Mouse (Mus musculus) heart, embryonic 13.5 days (tissue): Measurements from ENCODE around the gene Rnf212b. TPM values are rescaled to one million over a fixed set of nuclear protein-coding genes. Genes with fewer than 3 reads are reported as not detected.

Source experiments
- ATAC-seq: fragments of 200-750 bp; cut with Nextera tagmentation; 2 replicates; pipeline ENCODE4 v1.8.0; 2017; ENCODE audit warnings: moderate TSS enrichment; ENCODE audit not compliant: insufficient number of reproducible peaks, low FRiP score, low TSS enrichment; ENCODE audit errors: extremely low read depth
- H3K27ac ChIP-seq: fragments of 300-500 bp; sonication (generic); replicated peaks from 2 replicates; pipeline ENCODE4 v1.5.1; 2015; ENCODE audit warnings: moderate library complexity, mild to moderate bottlenecking, inconsistent platforms
- H3K27me3 ChIP-seq: fragments of 300-500 bp; sonication (generic); replicated peaks from 2 replicates; pipeline ENCODE4 v1.6.1; 2015; ENCODE audit warnings: mild to moderate bottlenecking, inconsistent platforms
- H3K36me3 ChIP-seq: fragments of 300-500 bp; sonication (generic); 2 replicates; pipeline ENCODE4 v1.6.1; 2015; ENCODE audit warnings: mild to moderate bottlenecking, inconsistent platforms
- H3K4me1 ChIP-seq: fragments of 300-500 bp; sonication (generic); 2 replicates; pipeline ENCODE4 v1.6.1; 2015; ENCODE audit warnings: inconsistent platforms
- H3K4me2 ChIP-seq: fragments of 300-500 bp; sonication (generic); 2 replicates; pipeline ENCODE4 v1.6.1; 2015; ENCODE audit warnings: inconsistent platforms, mild to moderate bottlenecking, moderate library complexity
- H3K4me3 ChIP-seq: fragments of 300-500 bp; sonication (generic); 2 replicates; pipeline ENCODE4 v1.5.1; 2015; ENCODE audit warnings: moderate library complexity, mild to moderate bottlenecking, inconsistent platforms
- H3K9ac ChIP-seq: fragments of 300-500 bp; sonication (generic); 2 replicates; pipeline ENCODE4 v1.6.1; 2015; ENCODE audit warnings: inconsistent platforms, mild to moderate bottlenecking, moderate library complexity
- H3K9me3 ChIP-seq: fragments of 300-500 bp; sonication (generic); 2 replicates; pipeline ENCODE4 v1.6.1; 2016; ENCODE audit warnings: inconsistent platforms
- WGBS: fragments of 180-500 bp; shearing (Covaris S2); methylation state at CpG from one replicate; pipeline ENCODE4 v1.1.7; 2015; ENCODE audit warnings: mixed read lengths; 5-methylcytosine and 5-hydroxymethylcytosine counted together
- polyA plus RNA-seq: library from polyadenylated mRNA; unstranded; fragments of >200 nt; fragmentation: Nextera tagmentation; extraction: Ambion mirVana; gene quantifications from 2 replicates; pipeline ENCODE4 v1.2.1, GENCODE M21; 2015

The Rnf212b gene
- polyA plus RNA-seq, 1 experiment from 2014 or later = not detected

DNA sequence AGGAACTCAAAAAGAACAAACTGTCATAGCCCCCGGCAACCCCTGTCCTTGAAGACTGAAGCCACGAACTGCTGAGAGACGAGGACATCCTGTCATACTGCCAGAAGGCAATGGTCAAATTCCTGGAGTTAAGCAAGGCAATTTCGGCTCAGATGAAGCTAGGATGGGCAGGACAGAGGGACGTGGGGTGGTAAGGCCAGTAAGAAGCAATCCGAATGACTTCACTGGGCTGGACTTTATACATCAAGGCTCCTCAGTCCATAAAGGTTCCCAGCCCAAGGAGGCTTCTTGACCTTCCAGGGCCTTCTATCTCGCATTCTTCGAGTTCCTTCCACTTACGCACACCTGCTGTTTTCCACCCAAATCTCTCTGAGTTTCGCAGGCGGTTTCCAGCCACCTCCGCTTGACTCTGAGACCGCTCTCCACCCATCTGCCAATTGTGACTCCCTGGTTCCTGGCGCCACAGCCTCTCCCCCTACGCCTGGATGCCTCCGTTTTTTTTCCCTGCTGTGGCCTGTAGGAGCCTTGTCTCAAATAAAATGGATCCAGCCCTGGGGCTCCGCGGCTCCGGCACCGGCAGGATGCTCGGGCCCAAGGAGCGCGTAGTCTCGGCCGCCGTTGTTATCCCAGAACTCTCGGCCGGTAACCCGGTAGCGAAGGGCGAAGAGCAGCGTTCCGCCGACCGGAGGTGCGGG lies 62.0 kb downstream of the Rnf212b start:
- Histone ChIP-seq H3K27me3 (peaks cover 8% of the 10 kb centered on the region; the same call in 1 of the 2 replicates), H3K9me3 (no peaks in the 10 kb centered on the region), H3K4me3 (peak overlapping the region; percentile 66), H3K4me2 (peak overlapping the region; percentile 99), H3K27ac (peak overlapping the region; percentile 83), H3K9ac (peak overlapping the region; percentile 83), H3K4me1 (peaks cover 17% of the 10 kb centered on the region), H3K36me3 (no peaks in the 10 kb centered on the region)
- no peak for ATAC-seq
- 2% methylated on average over 36 of the region's 36 CpGs for WGBS

DNA sequence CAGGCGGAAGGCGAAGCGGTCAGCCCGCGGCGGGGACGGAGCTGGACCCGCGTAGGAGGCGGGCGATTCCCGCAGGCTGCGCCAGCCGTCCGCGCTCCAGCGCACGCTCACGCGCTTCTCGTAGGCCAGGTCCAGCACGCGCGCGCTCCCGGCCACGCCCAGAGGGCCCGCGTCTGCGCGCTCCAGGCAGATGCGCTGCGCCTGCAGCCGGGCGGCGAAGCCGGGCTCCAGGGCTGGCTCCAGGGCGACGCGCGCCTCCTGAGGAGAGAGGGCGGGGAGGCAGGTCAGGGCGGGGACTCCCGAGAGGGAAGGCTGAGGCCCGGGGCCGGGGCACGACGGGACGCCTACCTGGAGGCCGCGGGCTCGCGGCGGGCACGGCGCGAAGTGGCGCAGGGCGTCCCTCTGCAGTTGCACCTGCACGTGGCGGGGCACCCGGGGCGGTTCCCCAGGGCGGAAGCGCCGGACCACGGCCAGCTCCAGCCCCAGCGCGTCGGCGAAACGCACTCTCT lies 62.7 kb downstream of the Rnf212b start:
- Histone ChIP-seq H3K4me1 (peaks cover 17% of the 10 kb centered on the region), H3K27ac (peak overlapping the region; percentile 83), H3K36me3 (no peaks in the 10 kb centered on the region), H3K4me3 (peak overlapping the region; percentile 66), H3K9me3 (no peaks in the 10 kb centered on the region), H3K9ac (peak overlapping the region; percentile 83), H3K27me3 (peaks cover 8% of the 10 kb centered on the region; the same call in 1 of the 2 replicates), H3K4me2 (peak overlapping the region; percentile 99)
- under 1% methylated on average over 70 of the region's 72 CpGs for WGBS
- peak; percentile 83 for ATAC-seq

GRCm38 (mm10) chr14:54877048-54877715 lies 63.2 kb downstream of the Rnf212b start, which contains the start of gene Ppp1r3e:
Gene Ppp1r3e, minus strand, starts transcription at chr14:54877550.
- Histone ChIP-seq H3K27ac (peak within 1 kb of the TSS; percentile 83), H3K9ac (peak within 1 kb of the TSS; percentile 83), H3K4me2 (peak within 1 kb of the TSS; percentile 99), H3K36me3 (no peaks in the 10 kb centered on the region), H3K27me3 (peaks cover 8% of the 10 kb centered on the region; the same call in 1 of the 2 replicates), H3K4me3 (peak within 1 kb of the TSS; percentile 66), H3K4me1 (peaks cover 17% of the 10 kb centered on the region), H3K9me3 (no peaks in the 10 kb centered on the region)
- under 1% methylated on average over 55 of the region's 61 CpGs for WGBS
- peak; percentile 59; the same call in 1 of the 2 replicates for ATAC-seq

- Histone ChIP-seq H3K27ac (peak within 1 kb of the TSS; percentile 97), H3K27me3 (0 out of 2 replicates have a peak, but pooled peaks cover 3% of the 10 kb centered on the region), H3K4me1 (peaks cover 25% of the 10 kb centered on the region), H3K9me3 (no peaks in the 10 kb centered on the region), H3K4me3 (peak within 1 kb of the TSS; percentile 82), H3K9ac (peak within 1 kb of the TSS; percentile 95), H3K4me2 (peak within 1 kb of the TSS; percentile 79), H3K36me3 (peaks cover 28% of the 10 kb centered on the region)
- WGBS = under 1% methylated on average over 27 of the region's 27 CpGs
- peak; percentile 79 for ATAC-seq
Measured at GRCm38 (mm10) chr14:54883154-54884021, 69.4 kb downstream of the Rnf212b start, which contains the start of the genes Bcl2l2 and Gm20521. Gene Bcl2l2, plus strand, starts transcription at chr14:54883377. Gene Gm20521, plus strand, starts transcription at chr14:54883441.

- Histone ChIP-seq H3K4me2 (peak overlapping the region; percentile 79), H3K4me3 (peak overlapping the region; percentile 82), H3K36me3 (peaks cover 28% of the 10 kb centered on the region), H3K27ac (peak overlapping the region; percentile 97), H3K4me1 (peaks cover 25% of the 10 kb centered on the region), H3K27me3 (no peaks in the 10 kb centered on the region), H3K9me3 (no peaks in the 10 kb centered on the region), H3K9ac (peak overlapping the region; percentile 95)
- no peak for ATAC-seq
- 31% methylated on average over 21 of the region's 21 CpGs for WGBS
Measured at GRCm38 (mm10) chr14:54884022-54884712, 70.2 kb downstream of the Rnf212b start.

DNA sequence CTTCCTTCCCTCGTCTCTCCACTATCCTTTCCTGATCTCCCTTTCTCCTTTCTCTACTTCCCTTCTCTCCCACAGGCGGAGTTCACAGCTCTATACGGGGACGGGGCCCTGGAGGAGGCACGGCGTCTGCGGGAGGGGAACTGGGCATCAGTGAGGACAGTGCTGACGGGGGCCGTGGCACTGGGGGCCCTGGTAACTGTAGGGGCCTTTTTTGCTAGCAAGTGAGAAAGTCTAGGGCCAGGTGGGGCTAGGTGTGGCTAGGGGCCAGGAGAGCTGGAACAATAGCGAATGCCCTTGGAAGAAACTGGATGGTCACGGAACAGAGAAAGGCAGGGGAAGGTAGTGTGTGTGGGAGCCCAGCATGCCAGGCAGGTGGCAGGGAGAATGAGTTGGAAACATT lies 71.4 kb downstream of the Rnf212b start:
- Histone ChIP-seq H3K36me3 (peaks cover 28% of the 10 kb centered on the region), H3K4me2 (peak overlapping the region; percentile 79; the same call in 1 of the 2 replicates), H3K9me3 (no peaks in the 10 kb centered on the region), H3K27ac (no peak overlapping the region), H3K4me3 (no peak overlapping the region), H3K9ac (peak overlapping the region; percentile 24; the same call in 1 of the 2 replicates), H3K4me1 (peaks cover 25% of the 10 kb centered on the region), H3K27me3 (no peaks in the 10 kb centered on the region)
- 90% methylated on average over 11 of the region's 11 CpGs for WGBS
- ATAC-seq = no peak

DNA sequence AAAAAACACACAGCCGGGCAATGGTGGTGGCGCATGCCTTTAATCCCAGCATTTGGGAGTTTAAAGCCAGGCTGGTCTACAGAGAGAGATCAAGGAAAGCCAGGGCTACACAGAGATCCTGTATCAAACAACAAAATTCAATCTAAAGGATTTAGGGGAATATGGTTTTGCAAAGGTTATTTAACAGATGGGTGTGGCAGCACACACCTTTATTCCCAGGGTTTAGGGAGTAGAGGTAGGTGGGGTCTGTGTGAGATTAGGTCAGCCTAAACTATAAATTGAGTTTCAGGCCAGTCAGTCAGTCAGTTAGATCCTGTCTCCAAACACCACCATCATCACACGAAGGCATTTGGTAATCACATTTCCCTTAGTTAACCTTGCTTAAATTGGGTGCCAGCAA lies 78.3 kb downstream of the Rnf212b start, which contains the start of gene Pabpn1:
Gene Pabpn1, plus strand, starts transcription at position 301 of the 400 bp plus-strand sequence.
- Histone ChIP-seq H3K4me3 (peak within 1 kb of the TSS; percentile 94), H3K27ac (peak within 1 kb of the TSS; percentile 87), H3K9me3 (no peaks in the 10 kb centered on the region), H3K9ac (peak within 1 kb of the TSS; percentile 76), H3K4me1 (peaks cover 30% of the 10 kb centered on the region), H3K27me3 (no peaks in the 10 kb centered on the region), H3K36me3 (peaks cover 23% of the 10 kb centered on the region), H3K4me2 (peak within 1 kb of the TSS; percentile 68)
- 94% methylated on average over 3 of the region's 3 CpGs for WGBS
- no peak for ATAC-seq

DNA sequence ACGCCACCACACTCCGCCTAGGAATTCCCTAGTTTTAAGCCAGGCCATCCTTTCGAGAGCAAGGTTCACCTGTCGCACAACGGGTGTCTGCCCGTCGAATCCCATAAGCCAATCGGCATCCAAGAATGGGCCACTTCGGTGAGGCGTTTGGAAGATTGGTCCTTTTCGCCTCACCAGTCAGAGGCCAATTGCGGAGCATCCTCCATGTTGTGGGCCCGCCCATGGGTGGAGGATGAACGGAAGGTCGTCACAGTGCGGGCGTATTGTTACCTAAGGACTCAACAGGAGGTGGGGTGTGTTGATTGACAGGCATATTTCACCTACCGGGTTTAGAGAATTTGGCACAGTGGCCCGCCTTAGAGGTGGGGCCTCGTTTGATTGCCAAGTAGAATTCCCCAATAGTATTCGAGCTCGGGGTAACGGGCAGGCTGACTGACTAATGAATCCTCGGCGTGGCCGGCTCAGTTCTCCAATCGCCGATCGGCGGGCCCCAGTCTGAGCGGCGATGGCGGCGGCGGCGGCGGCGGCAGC lies 79.8 kb downstream of the Rnf212b start:
- H3K4me1 ChIP-seq = peaks cover 36% of the 10 kb centered on the region
- peak overlapping the region; percentile 85 for H3K4me2 ChIP-seq
- H3K9ac ChIP-seq = peak overlapping the region; percentile 100
- ATAC-seq = peak; percentile 98
- H3K27me3 ChIP-seq = no peaks in the 10 kb centered on the region
- no peaks in the 10 kb centered on the region for H3K9me3 ChIP-seq
- peak overlapping the region; percentile 94 for H3K4me3 ChIP-seq
- H3K36me3 ChIP-seq = peaks cover 34% of the 10 kb centered on the region
- under 1% methylated on average over 38 of the region's 38 CpGs for WGBS
- peak overlapping the region; percentile 96 for H3K27ac ChIP-seq

- Histone ChIP-seq H3K4me2 (peak overlapping the region; percentile 85), H3K9ac (peak overlapping the region; percentile 100), H3K4me1 (peaks cover 36% of the 10 kb centered on the region), H3K27ac (peak overlapping the region; percentile 96), H3K27me3 (no peaks in the 10 kb centered on the region), H3K4me3 (peak overlapping the region; percentile 94), H3K36me3 (peaks cover 42% of the 10 kb centered on the region), H3K9me3 (no peaks in the 10 kb centered on the region)
- ATAC-seq = peak; percentile 68
- 1% methylated on average over 45 of the region's 54 CpGs for whole genome bisulfite sequencing
Measured at GRCm38 (mm10) chr14:54894296-54895151, 80.6 kb downstream of the Rnf212b start.
